Mouse (Mus musculus): Measurements from ENCODE around the gene Ipo7.

Gene Ipo7

GRCm38 (mm10) chr7:110105041-110105440 is 87.0 kb downstream of the Ipo7 start:
- DNase-seq (ENCODE audit: low spot score in 2 of 2) = no peak
